Mouse (Mus musculus): Measurements from ENCODE around the gene Calr.

DNA sequence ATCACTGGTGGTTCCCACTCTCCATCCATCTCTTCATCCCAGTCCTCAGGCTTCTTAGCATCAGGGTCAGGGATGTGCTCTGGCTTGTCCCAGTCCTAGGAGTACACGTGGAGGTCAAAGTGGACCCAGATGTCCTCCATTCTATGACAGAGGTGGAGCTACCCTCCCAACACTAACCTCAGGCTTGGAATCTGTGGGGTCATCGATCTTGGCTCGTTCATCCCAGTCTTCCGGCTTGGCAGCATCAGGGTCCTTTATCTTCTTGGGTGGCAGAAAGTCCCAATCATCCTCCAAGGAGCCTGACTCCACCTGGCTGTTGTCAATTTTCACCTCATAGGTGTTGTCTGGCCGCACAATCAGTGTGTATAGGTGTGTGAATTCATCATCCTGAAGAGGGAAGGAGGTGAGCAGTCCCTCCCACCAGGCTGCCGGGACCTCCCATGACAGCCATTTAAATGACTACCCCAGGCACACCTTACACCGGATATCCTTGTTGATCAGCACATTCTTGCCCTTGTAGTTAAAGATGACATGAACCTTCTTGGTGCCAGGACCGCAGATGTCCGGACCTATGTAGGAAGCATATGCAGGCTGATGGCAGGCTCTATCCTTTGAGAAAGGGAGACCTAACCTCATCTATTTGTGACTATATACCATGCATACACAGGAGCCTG, 2.2 kb downstream of the Calr start:
- TF ChIP-seq CTCF (IDR thresholded peaks at IDR 0.05; ENCODE audit: extremely low read depth, insufficient read depth, insufficient read length, insufficient replicate concordance) (no peak), POLR2A (IDR thresholded peaks at IDR 0.05; ENCODE audit: low read depth, low read length) (no peak)
